Mouse (Mus musculus) ES-Bruce4 (cell line): Measurements from ENCODE around the gene Card19. TPM values are rescaled to one million over a fixed set of nuclear protein-coding genes. Genes with fewer than 3 reads are reported as not detected.

ENCODE experiments used
- H3K27ac ChIP-seq: 2 replicates; pipeline ENCODE4 v1.5.1; 2012; ENCODE audit warnings: low read length, inconsistent platforms; ENCODE audit not compliant: insufficient read depth
- H3K27me3 ChIP-seq: 2 replicates; pipeline ENCODE4 v1.6.1; 2012; ENCODE audit warnings: mild to moderate bottlenecking, low read length, inconsistent platforms; ENCODE audit not compliant: control insufficient read depth, poor library complexity, insufficient read depth, severe bottlenecking
- H3K36me3 ChIP-seq: 2 replicates; pipeline ENCODE4 v1.6.1; 2012; ENCODE audit warnings: inconsistent platforms, mild to moderate bottlenecking, low read length, moderate library complexity; ENCODE audit not compliant: control insufficient read depth, poor library complexity, insufficient read depth, severe bottlenecking
- H3K4me1 ChIP-seq: one replicate; pipeline ENCODE4 v1.8.1; 2011; ENCODE audit warnings: low read length; ENCODE audit not compliant: control insufficient read depth, insufficient read depth
- H3K4me3 ChIP-seq: 2 replicates; pipeline ENCODE4 v1.5.1; 2011; ENCODE audit warnings: low read depth, mild to moderate bottlenecking, low read length
- H3K9ac ChIP-seq: 2 replicates; pipeline ENCODE4 v1.6.1; 2012; ENCODE audit warnings: low read depth, mild to moderate bottlenecking, inconsistent platforms; ENCODE audit not compliant: poor library complexity, severe bottlenecking
- H3K9me3 ChIP-seq: replicated peaks from 2 replicates; pipeline ENCODE4 v1.6.1; 2012; ENCODE audit warnings: mild to moderate bottlenecking, low read length, inconsistent platforms; ENCODE audit not compliant: control insufficient read depth, poor library complexity, insufficient read depth, severe bottlenecking
- CTCF ChIP-seq: IDR thresholded peaks from one replicate; pipeline ENCODE4 v1.8.1; 2011; ENCODE audit warnings: low read depth, low read length
- EP300 ChIP-seq: IDR thresholded peaks from 2 replicates; pipeline ENCODE4 v1.6.1; 2011; ENCODE audit warnings: low read depth, low read length; ENCODE audit not compliant: insufficient read depth
- POLR2A ChIP-seq: IDR thresholded peaks from one replicate; pipeline ENCODE4 v1.8.1; 2011; ENCODE audit warnings: low read length; ENCODE audit not compliant: insufficient read depth
- polyA plus RNA-seq: library from polyadenylated mRNA; stranded (reverse); fragments of >200 nt; gene quantifications from 2 replicates; pipeline ENCODE4 v1.2.4, GENCODE M21; 2011; ENCODE audit warnings: low read depth; ENCODE audit not compliant: missing spikeins, insufficient read depth, insufficient read length

Card19 gene
- polyA plus RNA-seq, result 21.6 and 22.1 TPM in 2 replicates

- H3K9ac ChIP-seq, result peak within 1 kb of the TSS; percentile 68
- peak within 1 kb of the TSS; percentile 64 for H3K4me3 ChIP-seq
- no peaks in the 10 kb centered on the region for H3K36me3 ChIP-seq
- no peaks in the 10 kb centered on the region for H3K27me3 ChIP-seq
- no peaks in the 10 kb centered on the region for H3K9me3 ChIP-seq
- no peak for TF ChIP-seq EP300
- no peak for TF ChIP-seq POLR2A
- no peak for TF ChIP-seq CTCF
- H3K27ac ChIP-seq, result no peak within 1 kb of the TSS
- peaks cover 2% of the 10 kb centered on the region for H3K4me1 ChIP-seq
These were observed at the start of gene Card19 for GRCm38 (mm10) chr13:49215504-49216219. TSS of gene Card19 (minus strand) at chr13:49216037.

GRCm38 (mm10) chr13:49260036-49260722, 44.3 kb upstream of the Card19 start:
- Histone ChIP-seq H3K27me3 (no peaks in the 10 kb centered on the region), H3K9me3 (no peaks in the 10 kb centered on the region), H3K27ac (no peak overlapping the region), H3K36me3 (no peaks in the 10 kb centered on the region), H3K4me1 (no peaks in the 10 kb centered on the region), H3K9ac (no peak overlapping the region), H3K4me3 (no peak overlapping the region)
- TF ChIP-seq EP300, result no peak
- TF ChIP-seq POLR2A, result no peak
- no peak for TF ChIP-seq CTCF

GRCm38 (mm10) chr13:49257819-49258313, 42.0 kb upstream of the Card19 start:
- no peaks in the 10 kb centered on the region for H3K27me3 ChIP-seq
- H3K4me1 ChIP-seq, result no peaks in the 10 kb centered on the region
- H3K4me3 ChIP-seq, result no peak overlapping the region
- no peak overlapping the region for H3K27ac ChIP-seq
- H3K9me3 ChIP-seq, result no peaks in the 10 kb centered on the region
- H3K9ac ChIP-seq, result no peak overlapping the region
- H3K36me3 ChIP-seq, result no peaks in the 10 kb centered on the region
- no peak for TF ChIP-seq CTCF
- TF ChIP-seq POLR2A, result no peak
- TF ChIP-seq EP300, result no peak

GRCm38 (mm10) chr13:49252746-49253145, 36.9 kb upstream of the Card19 start:
- no peak overlapping the region for H3K4me3 ChIP-seq
- no peak overlapping the region for H3K9ac ChIP-seq
- TF ChIP-seq EP300 (no peak), POLR2A (no peak), CTCF (no peak)
- no peaks in the 10 kb centered on the region for H3K9me3 ChIP-seq
- no peaks in the 10 kb centered on the region for H3K36me3 ChIP-seq
- no peak overlapping the region for H3K27ac ChIP-seq
- peaks cover 2% of the 10 kb centered on the region for H3K4me1 ChIP-seq
- H3K27me3 ChIP-seq, result no peaks in the 10 kb centered on the region

GRCm38 (mm10) chr13:49252113-49252512, 36.3 kb upstream of the Card19 start:
- peaks cover 2% of the 10 kb centered on the region for H3K4me1 ChIP-seq
- no peak overlapping the region for H3K27ac ChIP-seq
- no peaks in the 10 kb centered on the region for H3K27me3 ChIP-seq
- no peaks in the 10 kb centered on the region for H3K36me3 ChIP-seq
- TF ChIP-seq CTCF, result no peak
- TF ChIP-seq POLR2A, result no peak
- TF ChIP-seq EP300, result no peak
- no peaks in the 10 kb centered on the region for H3K9me3 ChIP-seq
- H3K4me3 ChIP-seq, result no peak overlapping the region
- no peak overlapping the region for H3K9ac ChIP-seq

GRCm38 (mm10) chr13:49250716-49251517, 35.1 kb upstream of the Card19 start:
- Histone ChIP-seq H3K9me3 (no peaks in the 10 kb centered on the region), H3K36me3 (no peaks in the 10 kb centered on the region), H3K27ac (no peak overlapping the region), H3K9ac (no peak overlapping the region), H3K4me1 (peaks cover 2% of the 10 kb centered on the region), H3K4me3 (no peak overlapping the region), H3K27me3 (no peaks in the 10 kb centered on the region)
- TF ChIP-seq CTCF, result no peak
- no peak for TF ChIP-seq POLR2A
- no peak for TF ChIP-seq EP300
